Mouse (Mus musculus): ENCODE results near the gene Slc6a8. TPM values are rescaled to one million over a fixed set of nuclear protein-coding genes. Genes with fewer than 3 reads are reported as not detected.

Gene Slc6a8
- 7.5 and 8.0 TPM in 2 replicates for polyA plus RNA-seq (2016; fragmentation: Nextera tagmentation; extraction: Ambion mirVana)

DNA sequence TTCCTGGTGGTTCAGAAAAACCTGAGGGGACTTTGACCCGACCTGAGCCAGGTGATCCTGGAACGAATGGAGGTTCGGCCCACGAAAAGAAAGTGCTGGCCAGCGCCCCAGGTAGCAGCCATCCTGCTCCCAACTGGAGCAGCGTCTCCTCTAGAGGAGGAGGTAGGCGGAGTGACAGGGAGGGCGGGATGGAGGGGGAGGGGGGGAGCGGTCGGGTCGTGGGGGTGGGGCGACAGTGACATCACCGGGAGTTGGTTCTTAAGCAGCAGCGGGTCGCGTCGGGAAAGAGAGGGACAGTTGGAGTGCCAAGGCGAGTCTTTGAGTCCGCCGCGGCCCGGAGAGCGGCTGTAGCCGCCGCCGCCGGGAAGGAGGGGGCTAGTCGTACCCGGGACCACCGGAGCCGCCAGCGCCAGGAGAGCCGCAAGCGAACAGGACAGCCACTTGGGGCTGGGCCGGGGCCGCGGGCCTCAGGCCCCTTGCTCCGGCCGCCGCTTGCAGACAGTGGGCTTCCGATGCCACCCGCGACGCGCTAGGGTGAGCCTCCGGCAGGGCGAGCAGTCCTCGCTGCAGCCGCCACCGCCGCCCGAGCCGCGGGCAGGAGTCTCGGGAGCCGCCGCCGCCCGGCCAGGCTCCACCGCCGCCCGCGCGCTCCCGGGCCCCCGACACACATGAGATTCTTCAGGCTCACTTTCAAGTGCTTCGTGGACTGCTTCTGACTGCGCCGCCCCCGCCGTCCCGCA lies at the start of gene Slc6a8:
Gene Slc6a8 (plus strand): TSS at position 272 of the 740 bp plus-strand sequence.
- Histone ChIP-seq H3K4me2 (peak within 1 kb of the TSS; percentile 63), H3K27ac (peak within 1 kb of the TSS; percentile 77), H3K4me1 (peaks cover 17% of the 10 kb centered on the region), H3K4me3 (replicated peaks) (peak within 1 kb of the TSS; percentile 63), H3K9me3 (no peaks in the 10 kb centered on the region), H3K36me3 (replicated peaks) (peaks cover 14% of the 10 kb centered on the region), H3K9ac (peak within 1 kb of the TSS; percentile 79), H3K27me3 (no peaks in the 10 kb centered on the region)
- WGBS = 7% methylated on average over 41 of the region's 72 CpGs
- peak; percentile 78 for ATAC-seq (ENCODE audit: low FRiP score)

DNA sequence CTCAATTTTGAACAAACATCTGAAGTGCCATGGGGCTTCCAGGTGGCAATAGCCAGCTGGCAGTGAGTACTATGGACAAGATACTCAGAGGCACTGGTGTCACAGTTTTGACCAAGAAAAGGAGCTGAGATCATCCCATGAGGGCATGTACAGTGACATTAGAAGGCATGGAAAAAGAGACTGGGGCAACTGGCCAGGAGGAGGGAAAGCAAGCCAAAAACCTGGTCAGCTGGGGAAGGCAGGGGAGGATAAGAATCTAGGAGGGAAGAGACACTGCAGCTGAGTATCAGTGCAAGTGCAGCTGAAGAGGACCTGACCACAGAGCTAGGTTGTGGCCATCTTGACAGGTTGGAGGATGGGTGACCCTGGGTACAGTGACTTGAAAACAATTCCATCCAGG lies 46.0 kb upstream of the Slc6a8 start:
- no peaks in the 10 kb centered on the region for H3K4me1 ChIP-seq
- ATAC-seq (ENCODE audit: low FRiP score) = no peak
- no peaks in the 10 kb centered on the region for H3K36me3 ChIP-seq (replicated peaks)
- peaks cover 8% of the 10 kb centered on the region; the same call in 1 of the 2 replicates for H3K27me3 ChIP-seq
- H3K4me3 ChIP-seq (replicated peaks) = no peak overlapping the region
- no peaks in the 10 kb centered on the region for H3K9me3 ChIP-seq
- H3K9ac ChIP-seq = no peak overlapping the region
- H3K27ac ChIP-seq = no peak overlapping the region
- no peak overlapping the region for H3K4me2 ChIP-seq

DNA sequence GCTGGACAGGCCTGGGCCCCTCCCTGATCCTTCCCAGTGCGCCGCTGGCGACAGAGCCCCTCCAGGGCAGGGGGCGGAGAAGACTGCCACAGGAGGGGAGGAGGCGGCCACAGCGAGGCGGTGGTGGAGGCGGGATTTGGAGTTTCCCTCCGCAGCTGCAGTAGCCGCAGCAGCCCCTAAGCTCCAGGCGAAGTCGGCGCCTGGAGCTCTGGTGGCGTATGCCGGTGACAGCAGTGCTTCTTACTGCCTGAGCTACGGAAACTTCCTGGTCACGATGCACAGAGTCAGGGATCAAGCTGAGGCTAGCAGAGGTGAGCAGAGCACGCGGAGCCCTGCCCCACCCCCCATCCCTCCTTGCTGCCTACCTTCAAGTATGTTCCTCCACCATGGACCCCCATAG lies 37.5 kb upstream of the Slc6a8 start:
- 26% methylated on average over 16 of the region's 19 CpGs for WGBS
- H3K4me2 ChIP-seq = peak overlapping the region; percentile 40

DNA sequence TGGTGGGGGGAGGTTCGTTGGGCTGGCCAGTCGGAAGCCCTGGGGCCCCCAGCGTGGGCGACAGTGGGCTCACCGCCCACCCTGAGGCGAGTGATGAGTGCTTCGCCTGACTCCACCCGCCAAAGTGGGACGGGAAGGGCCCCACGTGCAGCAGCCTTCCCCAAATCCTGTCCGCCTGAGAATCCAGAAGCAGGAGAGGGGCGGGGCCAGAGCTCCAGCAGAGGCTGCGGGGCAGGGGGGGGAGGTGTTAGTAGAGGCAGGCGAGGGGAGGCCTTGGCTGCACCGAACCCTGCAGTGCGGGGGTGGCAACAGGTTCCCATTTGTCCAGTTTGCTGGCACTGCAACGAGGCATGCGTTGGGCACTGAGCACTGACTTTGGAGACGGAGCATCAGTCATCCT lies 35.5 kb upstream of the Slc6a8 start:
- 19% methylated on average over 19 of the region's 19 CpGs for WGBS
- no peak overlapping the region for H3K27ac ChIP-seq
- H3K9ac ChIP-seq = no peak overlapping the region
- peaks cover 82% of the 10 kb centered on the region for H3K27me3 ChIP-seq
- H3K4me3 ChIP-seq (replicated peaks) = peak overlapping the region; percentile 31
- no peaks in the 10 kb centered on the region for H3K36me3 ChIP-seq (replicated peaks)
- peak overlapping the region; percentile 56 for H3K4me2 ChIP-seq
- peaks cover 4% of the 10 kb centered on the region; the same call in 1 of the 2 replicates for H3K4me1 ChIP-seq
- no peaks in the 10 kb centered on the region for H3K9me3 ChIP-seq
- peak; percentile 28; the same call in 1 of the 2 replicates for ATAC-seq (ENCODE audit: low FRiP score)

More for the DNA sequence above, 37.5 kb upstream of the Slc6a8 start:
- ATAC-seq (ENCODE audit: low FRiP score) = 0 out of 2 replicates have a peak, but pooled peaks have one; percentile 44
- H3K9ac ChIP-seq = no peak overlapping the region
- no peak overlapping the region for H3K27ac ChIP-seq
- no peaks in the 10 kb centered on the region for H3K36me3 ChIP-seq (replicated peaks)
- peaks cover 69% of the 10 kb centered on the region for H3K27me3 ChIP-seq
- peaks cover 4% of the 10 kb centered on the region; the same call in 1 of the 2 replicates for H3K4me1 ChIP-seq
- peak overlapping the region; percentile 20 for H3K4me3 ChIP-seq (replicated peaks)
- no peaks in the 10 kb centered on the region for H3K9me3 ChIP-seq

DNA sequence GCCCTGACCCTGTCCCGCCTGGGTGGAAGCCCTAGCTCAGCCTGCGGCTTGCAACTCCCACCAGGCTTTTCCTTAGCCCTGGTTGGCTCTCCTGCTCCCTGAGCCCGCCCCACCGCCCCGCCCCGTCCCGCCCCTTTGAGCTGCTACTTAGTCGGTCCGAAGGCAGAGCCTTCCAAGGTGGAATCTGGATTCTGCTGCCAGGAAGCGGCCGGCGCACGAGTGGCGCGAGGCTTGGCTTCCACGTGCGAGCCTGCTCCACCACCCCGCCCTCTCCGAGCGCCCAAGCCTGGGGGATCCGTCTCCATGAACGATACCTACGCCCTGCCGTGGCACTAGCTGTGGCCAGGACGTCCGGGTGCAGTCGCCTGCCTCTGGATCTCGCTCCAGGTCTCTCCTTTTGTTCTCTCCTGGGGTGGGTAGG lies 33.7 kb upstream of the Slc6a8 start, which contains the start of gene Dusp9:
Gene Dusp9 (plus strand): TSS at position 165 of the 421 bp plus-strand sequence.
- 19% methylated on average over 28 of the region's 28 CpGs for WGBS
- Histone ChIP-seq H3K4me1 (peaks cover 4% of the 10 kb centered on the region; the same call in 1 of the 2 replicates), H3K27me3 (peaks cover 78% of the 10 kb centered on the region), H3K27ac (no peak within 1 kb of the TSS), H3K4me2 (peak within 1 kb of the TSS; percentile 50), H3K36me3 (replicated peaks) (no peaks in the 10 kb centered on the region), H3K9me3 (no peaks in the 10 kb centered on the region), H3K9ac (peak within 1 kb of the TSS; percentile 38; the same call in 1 of the 2 replicates), H3K4me3 (replicated peaks) (peak within 1 kb of the TSS; percentile 33)
- peak; percentile 59; the same call in 1 of the 2 replicates for ATAC-seq (ENCODE audit: low FRiP score)

DNA sequence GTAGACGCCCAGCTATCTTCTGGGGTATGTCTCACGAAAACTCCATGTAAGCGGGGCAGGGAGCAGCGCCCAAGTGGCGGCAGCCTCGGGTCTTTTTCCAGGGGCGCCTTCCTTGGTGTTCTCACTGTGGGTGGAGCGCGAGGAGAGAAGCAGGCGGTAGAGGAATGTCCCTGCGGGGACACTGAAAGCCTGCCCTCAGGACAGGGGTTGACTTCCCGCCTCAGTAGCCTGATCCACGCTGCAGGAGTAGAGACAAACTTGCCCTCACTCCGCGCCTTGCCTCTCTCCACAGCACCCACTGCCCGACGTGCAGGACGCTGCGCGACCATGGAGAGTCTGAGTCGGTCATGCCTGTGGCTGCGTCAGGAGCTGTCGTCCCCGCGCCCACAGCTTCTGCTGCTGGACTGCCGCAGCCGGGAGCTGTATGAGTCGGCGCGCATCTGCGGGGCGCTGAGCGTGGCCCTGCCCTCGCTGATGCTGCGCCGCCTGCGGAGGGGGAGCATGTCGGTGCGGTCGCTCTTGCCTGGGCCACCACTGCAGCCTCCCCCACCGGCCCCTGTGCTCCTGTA lies 33.0 kb upstream of the Slc6a8 start:
- peak overlapping the region; percentile 33 for H3K4me3 ChIP-seq (replicated peaks)
- peaks cover 4% of the 10 kb centered on the region; the same call in 1 of the 2 replicates for H3K4me1 ChIP-seq
- 25% methylated on average over 28 of the region's 41 CpGs for WGBS
- H3K4me2 ChIP-seq = peak overlapping the region; percentile 50
- peaks cover 71% of the 10 kb centered on the region for H3K27me3 ChIP-seq
- no peaks in the 10 kb centered on the region for H3K36me3 ChIP-seq (replicated peaks)
- no peak overlapping the region for H3K27ac ChIP-seq
- H3K9me3 ChIP-seq = no peaks in the 10 kb centered on the region
- ATAC-seq (ENCODE audit: low FRiP score) = no peak
- no peak overlapping the region for H3K9ac ChIP-seq

DNA sequence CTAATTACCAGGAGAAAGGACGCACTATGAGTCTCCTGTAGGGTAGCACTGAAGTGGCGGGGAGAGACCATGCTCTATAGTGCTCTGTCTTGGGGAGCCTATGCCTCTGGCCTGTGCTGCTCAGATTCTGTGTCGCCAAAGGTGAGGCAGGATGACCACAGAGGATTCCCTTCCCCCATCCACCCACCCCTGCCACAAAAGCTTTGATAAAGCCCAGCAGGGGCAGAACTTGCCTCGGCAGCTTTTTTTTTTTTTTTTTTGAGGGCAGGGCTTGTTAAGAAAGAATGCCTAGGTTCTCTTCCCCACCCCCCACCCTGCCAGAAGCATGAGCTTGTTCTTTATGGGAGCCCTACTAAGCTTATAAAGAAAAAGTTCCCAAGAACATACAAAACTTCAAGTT lies 27.8 kb upstream of the Slc6a8 start:
- ATAC-seq (ENCODE audit: low FRiP score) = no peak
- Histone ChIP-seq H3K27me3 (peaks cover 21% of the 10 kb centered on the region), H3K9me3 (no peaks in the 10 kb centered on the region), H3K9ac (no peak overlapping the region), H3K4me2 (no peak overlapping the region), H3K4me1 (no peaks in the 10 kb centered on the region), H3K27ac (no peak overlapping the region), H3K4me3 (replicated peaks) (no peak overlapping the region), H3K36me3 (replicated peaks) (no peaks in the 10 kb centered on the region)
- 27% methylated on average over 4 of the region's 4 CpGs for WGBS

DNA sequence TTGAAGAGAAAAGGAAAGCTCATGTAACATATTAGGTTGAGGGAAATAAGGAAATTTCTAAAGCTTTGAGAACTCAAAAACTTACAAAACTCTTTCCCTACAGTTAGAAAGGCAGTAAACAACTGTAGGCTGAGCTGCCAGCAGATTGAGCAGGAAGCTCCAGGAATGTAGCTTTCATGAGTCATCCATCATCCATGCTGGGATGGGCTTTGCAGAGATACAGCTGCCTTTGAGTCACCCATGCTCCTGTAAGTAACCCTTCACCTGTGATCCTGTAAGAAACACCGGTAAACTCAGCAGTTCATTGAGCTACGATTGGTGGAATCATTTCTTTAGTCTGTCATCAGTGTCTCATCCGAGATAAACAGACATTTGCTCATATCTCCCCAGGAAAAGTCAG lies 22.1 kb upstream of the Slc6a8 start:
- ATAC-seq (ENCODE audit: low FRiP score) = no peak
- no peaks in the 10 kb centered on the region for H3K4me1 ChIP-seq
- no peak overlapping the region for H3K27ac ChIP-seq
- WGBS = 72% methylated on average over 3 of the region's 3 CpGs
- no peaks in the 10 kb centered on the region for H3K9me3 ChIP-seq
- H3K4me3 ChIP-seq (replicated peaks) = no peak overlapping the region
- no peaks in the 10 kb centered on the region for H3K36me3 ChIP-seq (replicated peaks)
- no peak overlapping the region for H3K4me2 ChIP-seq
- H3K9ac ChIP-seq = no peak overlapping the region
- H3K27me3 ChIP-seq = no peaks in the 10 kb centered on the region

DNA sequence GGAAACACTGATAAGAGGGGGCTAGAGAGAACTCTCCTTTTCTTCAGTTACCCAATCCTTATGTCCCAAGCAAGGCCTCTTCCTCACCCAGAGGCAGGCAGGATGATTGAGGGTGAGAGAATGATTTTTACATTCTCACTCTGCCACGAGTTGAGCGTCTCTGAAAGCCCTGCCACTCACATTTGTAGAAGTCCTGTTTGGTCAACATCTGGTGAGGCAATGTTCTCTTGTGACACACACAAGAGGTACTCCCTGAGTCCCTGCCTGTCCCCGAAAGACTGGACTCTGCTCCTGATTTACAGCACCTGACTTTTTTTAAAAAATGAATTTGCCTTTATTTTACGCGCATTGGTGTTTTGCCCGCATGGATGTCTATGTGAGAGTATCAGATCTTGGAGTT lies 19.6 kb upstream of the Slc6a8 start:
- no peak overlapping the region for H3K27ac ChIP-seq
- H3K9me3 ChIP-seq = no peaks in the 10 kb centered on the region
- H3K27me3 ChIP-seq = no peaks in the 10 kb centered on the region
- H3K9ac ChIP-seq = no peak overlapping the region
- no peak for ATAC-seq (ENCODE audit: low FRiP score)
- no peak overlapping the region for H3K4me3 ChIP-seq (replicated peaks)
- WGBS = 83% methylated on average over 6 of the region's 6 CpGs
- no peaks in the 10 kb centered on the region for H3K36me3 ChIP-seq (replicated peaks)
- peaks cover 2% of the 10 kb centered on the region; the same call in 1 of the 2 replicates for H3K4me1 ChIP-seq
- no peak overlapping the region for H3K4me2 ChIP-seq

DNA sequence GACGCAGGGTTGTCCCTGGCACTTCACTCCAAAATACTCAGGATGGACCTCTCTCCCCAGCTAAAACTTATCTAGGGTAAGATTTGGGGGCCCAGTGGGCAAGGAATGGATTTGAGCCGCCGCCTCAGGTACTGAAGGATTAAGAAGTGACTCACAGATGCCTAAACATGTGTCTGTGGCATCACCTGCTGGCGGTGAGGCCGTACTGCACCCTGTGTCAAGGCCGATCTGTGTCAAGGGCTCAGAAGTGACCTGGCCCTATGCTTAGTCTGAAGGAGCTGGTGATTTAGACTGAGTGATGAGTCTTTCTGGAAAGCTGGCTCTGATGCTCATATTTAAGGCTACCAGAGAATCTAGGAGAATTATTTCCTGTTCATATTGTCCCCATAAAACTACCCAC lies 18.8 kb upstream of the Slc6a8 start:
- no peaks in the 10 kb centered on the region for H3K36me3 ChIP-seq (replicated peaks)
- H3K9ac ChIP-seq = no peak overlapping the region
- 17% methylated on average over 6 of the region's 6 CpGs for WGBS
- no peaks in the 10 kb centered on the region for H3K9me3 ChIP-seq
- ATAC-seq (ENCODE audit: low FRiP score) = peak; percentile 57; the same call in 1 of the 2 replicates
- H3K4me1 ChIP-seq = peaks cover 9% of the 10 kb centered on the region
- no peak overlapping the region for H3K4me3 ChIP-seq (replicated peaks)
- H3K27ac ChIP-seq = no peak overlapping the region
- no peak overlapping the region for H3K4me2 ChIP-seq
- no peaks in the 10 kb centered on the region for H3K27me3 ChIP-seq

DNA sequence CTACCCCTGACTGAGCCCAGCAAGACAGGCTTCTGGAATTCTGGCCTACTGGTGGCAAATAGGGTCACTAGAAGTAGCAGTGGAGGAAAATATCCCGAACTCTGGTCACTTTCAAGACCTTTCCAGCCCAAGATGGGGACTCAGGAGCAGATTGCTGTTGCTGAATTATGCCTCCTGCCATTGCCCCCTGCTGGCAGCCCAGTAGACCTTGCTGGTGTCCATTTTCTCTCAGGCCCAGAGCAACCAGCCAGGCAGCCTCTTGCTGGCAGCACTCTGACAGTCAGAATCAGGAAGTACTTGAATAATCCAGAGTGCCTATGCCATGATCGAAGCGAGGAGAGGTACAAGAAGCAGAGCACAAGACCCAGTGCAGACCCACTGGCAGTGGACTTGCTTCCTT lies 17.4 kb upstream of the Slc6a8 start:
- Histone ChIP-seq H3K36me3 (replicated peaks) (no peaks in the 10 kb centered on the region), H3K27ac (no peak overlapping the region), H3K9me3 (no peaks in the 10 kb centered on the region), H3K27me3 (no peaks in the 10 kb centered on the region), H3K4me1 (peaks cover 15% of the 10 kb centered on the region), H3K4me3 (replicated peaks) (no peak overlapping the region), H3K9ac (no peak overlapping the region), H3K4me2 (no peak overlapping the region)
- WGBS = 85% methylated on average over 3 of the region's 3 CpGs
- no peak for ATAC-seq (ENCODE audit: low FRiP score)

DNA sequence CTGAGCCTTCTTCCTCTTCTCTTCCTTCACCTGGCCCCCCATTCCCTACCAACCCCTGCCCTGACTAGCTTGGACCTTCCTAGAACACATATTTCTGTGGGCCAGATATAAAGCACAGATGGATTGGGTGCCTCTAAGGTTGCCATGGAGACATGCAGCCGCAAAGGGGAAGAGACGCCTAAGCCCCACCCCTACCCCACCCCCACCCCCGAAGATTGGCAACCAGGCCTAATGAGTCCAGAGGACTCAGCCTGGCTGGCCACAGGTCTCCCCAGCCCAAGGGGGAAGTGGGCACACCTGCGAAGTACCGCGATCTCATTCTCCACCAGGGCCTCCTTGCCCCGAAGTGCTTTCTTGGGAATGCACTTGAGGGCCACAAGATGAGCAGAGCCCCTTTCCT lies 14.6 kb upstream of the Slc6a8 start:
- no peaks in the 10 kb centered on the region for H3K27me3 ChIP-seq
- H3K4me1 ChIP-seq = peaks cover 15% of the 10 kb centered on the region
- no peak overlapping the region for H3K9ac ChIP-seq
- WGBS = 57% methylated on average over 7 of the region's 7 CpGs
- H3K27ac ChIP-seq = no peak overlapping the region
- no peak overlapping the region for H3K4me3 ChIP-seq (replicated peaks)
- H3K4me2 ChIP-seq = peak overlapping the region; percentile 75; the same call in 1 of the 2 replicates
- ATAC-seq (ENCODE audit: low FRiP score) = peak; percentile 5; the same call in 1 of the 2 replicates
- no peaks in the 10 kb centered on the region for H3K36me3 ChIP-seq (replicated peaks)
- no peaks in the 10 kb centered on the region for H3K9me3 ChIP-seq
